Mouse (Mus musculus) stomach, postnatal 0 days (tissue): ENCODE measurements around the gene Cox6b2. TPM values are rescaled to one million over a fixed set of nuclear protein-coding genes. Genes with fewer than 3 reads are reported as not detected.

Experiments used
- ATAC-seq: fragments of 200-750 bp; cut with Nextera tagmentation; 2 replicates; pipeline ENCODE4 v1.8.0; 2017; ENCODE audit not compliant: low FRiP score, low TSS enrichment
- DNase-seq: peaks from one replicate; pipeline ENCODE4 v3.0.0-alpha.2; 2016; ENCODE audit warnings: low spot score
- H3K27ac ChIP-seq: fragments of 300-500 bp; sonication (generic); replicated peaks from 2 replicates; pipeline ENCODE4 v1.5.1; 2014; ENCODE audit warnings: mild to moderate bottlenecking, control low read depth
- H3K27me3 ChIP-seq: fragments of 300-500 bp; sonication (generic); 2 replicates; pipeline ENCODE4 v1.6.1; 2014; ENCODE audit warnings: low read length; ENCODE audit not compliant: control insufficient read depth, insufficient read depth
- H3K36me3 ChIP-seq: fragments of 300-500 bp; sonication (generic); 2 replicates; pipeline ENCODE4 v1.6.1; 2014; ENCODE audit warnings: low read length, mixed read lengths; ENCODE audit not compliant: control insufficient read depth, insufficient read depth
- H3K4me1 ChIP-seq: fragments of 300-500 bp; sonication (generic); replicated peaks from 2 replicates; pipeline ENCODE4 v1.6.1; 2014; ENCODE audit warnings: antibody characterized with exemption; ENCODE audit not compliant: control insufficient read depth, insufficient read depth
- H3K4me2 ChIP-seq: fragments of 300-500 bp; sonication (generic); replicated peaks from 2 replicates; pipeline ENCODE4 v1.6.1; 2014; ENCODE audit warnings: low read depth, mild to moderate bottlenecking, control low read depth, moderate library complexity
- H3K4me3 ChIP-seq: fragments of 300-500 bp; sonication (generic); 2 replicates; pipeline ENCODE4 v1.5.1; 2014; ENCODE audit warnings: low read depth, low read length, control low read depth
- H3K9ac ChIP-seq: fragments of 300-500 bp; sonication (generic); 2 replicates; pipeline ENCODE4 v1.6.1; 2014; ENCODE audit warnings: mild to moderate bottlenecking, low read length, control low read depth, mixed read lengths
- H3K9me3 ChIP-seq: fragments of 300-500 bp; sonication (generic); 2 replicates; pipeline ENCODE4 v1.6.1; 2016; ENCODE audit warnings: low read length; ENCODE audit not compliant: control insufficient read depth
- CTCF ChIP-seq: IDR thresholded peaks from 2 replicates; pipeline ENCODE4 v1.5.1; 2016; ENCODE audit warnings: antibody characterized with exemption, low read depth, mild to moderate bottlenecking, moderate library complexity
- EP300 ChIP-seq: optimal IDR thresholded peaks from 2 replicates; pipeline ENCODE3; 2016; ENCODE audit warnings: antibody characterized with exemption
- WGBS: fragments of 180-500 bp; shearing (Covaris S2); extraction: QIAGEN DNeasy Blood & Tissue Kit; methylation state at CpG from one replicate; pipeline ENCODE4 v1.1.7; 2014; 5-methylcytosine and 5-hydroxymethylcytosine counted together
- polyA plus RNA-seq: library from polyadenylated mRNA; unstranded; fragments of >200 nt; fragmentation: Nextera tagmentation; extraction: Ambion mirVana; gene quantifications from 2 replicates; pipeline ENCODE4 v1.2.1, GENCODE M21; 2015

Cox6b2 gene
- polyA plus RNA-seq, 1 experiment from 2014 or later, result 46.5 TPM

- DNase-seq, result no peak
- Histone ChIP-seq H3K4me1 (0 out of 2 replicates have a peak, but pooled peaks cover under 1% of the 10 kb centered on the region), H3K4me3 (no peak overlapping the region), H3K27ac (no peak overlapping the region), H3K9ac (no peak overlapping the region), H3K4me2 (no peak overlapping the region), H3K9me3 (no peaks in the 10 kb centered on the region), H3K27me3 (no peaks in the 10 kb centered on the region), H3K36me3 (no peaks in the 10 kb centered on the region)
- 40% methylated on average over 3 of the region's 3 CpGs for WGBS
- TF ChIP-seq CTCF (no peak), EP300 (no peak)
- no peak for ATAC-seq
Observed at GRCm38 (mm10) chr7:4782130-4782529, 29.2 kb upstream of the Cox6b2 start.

- H3K9ac ChIP-seq, result no peak overlapping the region
- 0 out of 2 replicates have a peak, but pooled peaks cover 3% of the 10 kb centered on the region for H3K4me1 ChIP-seq
- H3K4me3 ChIP-seq, result no peak overlapping the region
- H3K27me3 ChIP-seq, result no peaks in the 10 kb centered on the region
- DNase-seq (no peak), ATAC-seq (no peak)
- no peaks in the 10 kb centered on the region for H3K36me3 ChIP-seq
- no peak overlapping the region for H3K27ac ChIP-seq
- no peak overlapping the region for H3K4me2 ChIP-seq
- 28% methylated on average over 5 of the region's 5 CpGs for WGBS
- H3K9me3 ChIP-seq, result no peaks in the 10 kb centered on the region
- no peak for TF ChIP-seq CTCF
- TF ChIP-seq EP300, result no peak
Observed at GRCm38 (mm10) chr7:4779921-4780320, 27.0 kb upstream of the Cox6b2 start.

DNA sequence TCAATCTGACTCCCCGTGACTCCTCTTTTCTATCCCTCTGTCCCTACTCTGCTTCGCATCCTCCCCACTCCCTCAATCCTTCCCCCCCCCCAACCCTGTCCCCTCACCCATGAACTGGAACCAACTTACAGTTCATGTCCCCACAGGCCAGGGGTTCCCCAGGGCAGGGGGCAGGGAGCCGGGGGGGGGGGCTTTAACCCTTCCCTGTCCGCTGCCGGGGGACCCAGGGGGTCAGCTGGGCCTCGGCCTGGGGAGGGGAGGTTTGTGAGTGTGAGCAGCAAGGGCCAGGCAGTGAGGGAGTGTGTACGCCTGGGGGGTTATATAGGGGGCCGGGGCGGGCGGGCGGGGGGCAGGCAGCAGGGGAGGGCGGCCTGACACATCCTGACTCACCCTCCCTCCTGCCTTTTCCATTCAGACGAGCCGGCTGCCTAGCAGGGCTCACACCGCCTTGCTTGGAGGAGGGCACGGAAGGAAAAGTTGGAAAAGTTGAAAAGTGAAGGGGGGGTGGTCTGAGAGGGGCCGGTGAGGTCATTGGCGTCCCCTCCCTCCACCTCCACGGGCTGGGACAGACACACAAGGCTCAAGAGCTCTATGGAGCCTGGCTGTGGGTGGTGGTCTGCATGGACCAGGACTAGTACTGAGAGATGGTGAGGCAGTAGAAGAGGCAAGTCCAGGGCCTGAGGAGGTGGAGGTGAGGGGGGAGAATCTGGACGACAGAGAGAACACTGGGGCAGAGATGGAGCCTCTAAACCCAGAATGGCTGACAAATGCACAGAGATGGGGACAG, 25.1 kb upstream of the Cox6b2 start:
- no peak for DNase-seq
- Histone ChIP-seq H3K4me3 (no peak overlapping the region), H3K4me2 (no peak overlapping the region), H3K9ac (no peak overlapping the region), H3K9me3 (no peaks in the 10 kb centered on the region), H3K36me3 (no peaks in the 10 kb centered on the region), H3K4me1 (0 out of 2 replicates have a peak, but pooled peaks cover 3% of the 10 kb centered on the region), H3K27ac (no peak overlapping the region), H3K27me3 (no peaks in the 10 kb centered on the region)
- ATAC-seq, result no peak
- WGBS, result 5% methylated on average over 15 of the region's 20 CpGs
- TF ChIP-seq EP300 (no peak), CTCF (no peak)

DNA sequence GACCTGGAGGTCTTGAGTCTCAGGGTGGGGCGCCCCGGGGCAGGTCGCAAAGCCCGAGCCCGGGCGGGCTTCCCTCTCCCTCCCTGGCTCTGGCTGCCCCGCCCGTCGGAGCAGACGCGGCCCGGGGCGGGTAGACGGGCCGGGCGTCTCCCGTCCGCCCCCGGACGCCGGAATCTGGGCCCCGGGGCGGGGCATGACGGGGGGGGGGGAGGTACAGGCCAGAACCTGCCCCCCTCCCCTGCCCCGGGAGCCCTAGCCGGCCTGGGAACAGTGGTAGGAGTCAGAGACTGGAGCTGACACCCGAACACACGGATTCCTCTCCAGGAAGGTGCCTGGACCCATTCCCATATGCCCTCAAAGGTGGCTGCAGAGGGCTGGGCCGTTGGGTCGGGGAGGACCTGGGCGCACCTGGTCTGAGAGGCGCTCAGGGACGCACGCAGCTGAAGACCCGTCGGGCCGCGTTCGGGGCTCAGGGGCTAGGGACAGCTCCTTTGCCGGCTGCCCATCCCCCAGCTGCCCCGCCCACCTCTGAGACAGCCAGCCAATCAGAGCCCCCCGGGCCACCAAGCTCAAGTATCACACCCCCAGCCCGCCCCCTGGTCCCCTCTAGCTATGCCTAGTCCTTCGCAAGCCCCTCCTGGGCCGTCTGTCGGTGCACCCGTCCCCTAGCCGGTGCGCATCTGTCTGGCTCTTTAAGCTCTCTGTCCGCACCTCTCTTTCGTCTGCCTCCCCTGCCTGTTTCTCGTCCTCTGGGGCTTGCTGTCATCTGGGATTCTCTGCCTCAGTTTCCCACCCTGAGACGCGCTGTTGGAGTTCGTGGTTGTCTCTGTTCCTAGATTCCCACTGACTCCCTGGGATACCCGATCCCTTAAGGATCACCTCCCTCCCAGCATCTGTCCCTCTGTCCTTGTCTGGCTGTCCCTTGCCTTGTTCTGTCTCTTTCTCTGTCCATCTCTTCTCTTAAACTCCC, 24.3 kb upstream of the Cox6b2 start:
- peak; percentile 70 for ATAC-seq
- peak; percentile 69 for DNase-seq
- H3K9ac ChIP-seq, result peak overlapping the region; percentile 53
- peak overlapping the region; percentile 70 for H3K4me2 ChIP-seq
- H3K36me3 ChIP-seq, result no peaks in the 10 kb centered on the region
- peak overlapping the region; percentile 43 for H3K4me3 ChIP-seq
- no peaks in the 10 kb centered on the region for H3K9me3 ChIP-seq
- TF ChIP-seq CTCF (no peak), EP300 (no peak)
- no peaks in the 10 kb centered on the region for H3K27me3 ChIP-seq
- H3K4me1 ChIP-seq, result 0 out of 2 replicates have a peak, but pooled peaks cover 3% of the 10 kb centered on the region
- under 1% methylated on average over 29 of the region's 56 CpGs for WGBS
- H3K27ac ChIP-seq, result no peak overlapping the region

DNA sequence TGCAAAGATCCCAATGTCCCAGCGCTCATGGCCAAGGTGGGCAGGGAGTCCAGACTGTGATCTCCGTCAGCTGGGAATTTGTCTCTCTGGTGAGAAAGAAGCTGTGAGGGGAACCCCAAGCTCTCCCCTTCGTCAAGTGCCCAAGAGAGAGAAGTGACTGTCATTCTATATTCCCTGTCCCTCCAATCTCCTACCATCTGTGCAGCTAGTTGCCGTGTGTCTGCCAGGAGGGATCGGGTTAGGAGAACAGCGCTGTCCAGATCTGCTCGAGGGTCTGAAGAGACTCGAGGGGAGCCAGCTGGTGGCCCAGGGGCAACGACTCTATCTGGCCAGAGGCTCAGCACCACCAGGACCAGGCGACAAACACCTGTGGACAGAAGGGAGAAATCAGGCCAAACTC, 23.2 kb upstream of the Cox6b2 start:
- Histone ChIP-seq H3K27ac (no peak overlapping the region), H3K4me2 (no peak overlapping the region), H3K9me3 (no peaks in the 10 kb centered on the region), H3K4me1 (0 out of 2 replicates have a peak, but pooled peaks cover 3% of the 10 kb centered on the region), H3K27me3 (no peaks in the 10 kb centered on the region), H3K4me3 (no peak overlapping the region), H3K9ac (no peak overlapping the region), H3K36me3 (no peaks in the 10 kb centered on the region)
- WGBS, result 41% methylated on average over 10 of the region's 10 CpGs
- DNase-seq (no peak), ATAC-seq (no peak)
- TF ChIP-seq EP300 (no peak), CTCF (no peak)
